Mouse (Mus musculus): Measurements from ENCODE around the gene Akap8.

Gene Akap8

GRCm38 (mm10) chr17:32320597-32321389, at the start of gene Akap8:
Akap8 (minus strand) TSS chr17:32321238.
- DNase-seq (ENCODE audit: low spot score), result peak; percentile 98

GRCm38 (mm10) chr17:32368991-32369578, 48.0 kb upstream of the Akap8 start:
- DNase-seq (ENCODE audit: low spot score), result no peak

GRCm38 (mm10) chr17:32367706-32368105, 46.7 kb upstream of the Akap8 start:
- DNase-seq (ENCODE audit: low spot score), result no peak

DNA sequence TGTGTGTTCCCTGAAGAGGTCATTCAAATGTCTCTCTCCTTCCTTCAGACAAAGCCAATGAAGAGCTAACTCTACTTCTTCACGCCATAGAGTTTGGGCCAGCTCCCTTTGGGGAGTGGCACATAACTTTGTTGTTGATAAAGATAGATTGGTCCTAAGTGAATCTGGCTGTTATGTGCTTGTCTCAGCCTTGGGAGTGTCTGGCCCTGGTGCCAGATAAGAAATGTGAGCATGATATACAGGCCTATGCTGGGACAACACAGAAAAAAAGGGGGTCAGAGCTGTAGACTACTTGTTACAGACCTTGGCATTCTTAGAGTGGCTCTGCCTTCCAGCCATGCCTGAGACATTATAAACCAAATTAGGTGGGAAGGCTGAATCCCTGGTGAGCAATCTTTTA, 44.3 kb upstream of the Akap8 start:
- no peak for DNase-seq (ENCODE audit: low spot score)

- no peak for DNase-seq (ENCODE audit: low spot score)
Observed at GRCm38 (mm10) chr17:32364850-32365249, 43.8 kb upstream of the Akap8 start.

DNA sequence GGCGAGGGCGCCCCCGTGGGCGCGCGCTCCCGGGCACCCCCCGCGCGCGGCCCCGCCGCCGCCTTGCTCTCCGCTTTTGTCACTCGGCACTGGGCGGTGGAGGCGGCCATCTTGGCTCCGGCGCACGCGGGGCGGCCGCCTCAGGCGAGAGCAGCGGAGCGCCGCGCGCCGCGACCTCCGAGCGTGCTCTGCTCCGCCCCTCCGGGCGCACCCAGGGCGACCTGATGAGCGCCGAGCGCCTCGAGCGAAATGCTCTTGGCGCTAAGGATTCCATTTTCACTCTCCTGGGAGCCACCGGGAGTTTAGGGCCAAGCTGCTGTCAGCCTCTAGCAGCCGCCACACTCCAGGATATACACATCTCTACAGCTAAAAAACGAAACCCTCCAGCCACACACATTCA, 43.3 kb upstream of the Akap8 start:
- peak; percentile 89 for DNase-seq (ENCODE audit: low spot score)

DNA sequence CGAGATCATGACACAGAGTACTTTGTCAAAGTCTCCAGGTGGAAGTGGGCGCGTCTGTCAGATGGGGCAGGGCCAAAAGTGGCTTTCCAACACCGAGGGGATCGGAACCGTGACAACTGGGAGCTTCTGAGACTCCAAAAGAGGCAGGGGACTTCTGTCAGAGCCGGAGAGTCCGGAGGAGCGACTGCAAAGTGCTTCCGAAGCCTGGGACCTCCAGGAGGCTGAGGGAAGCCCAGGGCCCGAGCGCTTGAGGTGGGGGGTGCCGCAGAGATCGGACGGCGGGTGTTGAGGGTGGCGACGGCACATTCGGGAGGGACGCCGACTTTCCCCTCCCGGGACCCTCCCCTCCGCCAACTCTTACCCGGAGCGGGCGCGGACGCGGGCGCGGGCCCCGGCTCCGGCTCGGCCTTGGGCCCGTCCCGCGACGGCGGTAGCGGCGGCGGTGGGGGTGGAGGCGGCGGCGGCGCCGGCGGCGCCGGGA, 42.8 kb upstream of the Akap8 start:
- no peak for DNase-seq (ENCODE audit: low spot score)

DNA sequence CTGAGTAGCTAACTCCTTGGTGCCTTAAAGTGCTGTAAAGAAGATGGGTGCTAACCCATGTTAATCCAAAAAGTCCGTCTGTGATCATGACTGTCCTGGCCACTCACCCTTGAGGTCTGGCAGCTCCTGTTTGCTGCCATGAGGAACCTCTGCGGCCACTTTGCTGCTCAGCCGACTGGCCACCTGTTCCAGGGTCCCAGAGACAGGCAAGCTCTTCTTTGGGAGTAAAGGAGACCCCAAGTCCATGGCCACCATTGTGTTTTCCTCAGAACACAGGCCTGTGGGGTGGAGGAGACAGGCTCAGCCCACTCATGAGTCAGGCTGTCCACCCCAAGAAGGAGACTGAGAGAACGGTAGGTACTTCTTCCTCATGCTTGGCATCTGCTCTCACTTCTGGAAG, 41.6 kb upstream of the Akap8 start:
- no peak for DNase-seq (ENCODE audit: low spot score)

GRCm38 (mm10) chr17:32359928-32360327, 38.9 kb upstream of the Akap8 start:
- no peak for DNase-seq (ENCODE audit: low spot score)

DNA sequence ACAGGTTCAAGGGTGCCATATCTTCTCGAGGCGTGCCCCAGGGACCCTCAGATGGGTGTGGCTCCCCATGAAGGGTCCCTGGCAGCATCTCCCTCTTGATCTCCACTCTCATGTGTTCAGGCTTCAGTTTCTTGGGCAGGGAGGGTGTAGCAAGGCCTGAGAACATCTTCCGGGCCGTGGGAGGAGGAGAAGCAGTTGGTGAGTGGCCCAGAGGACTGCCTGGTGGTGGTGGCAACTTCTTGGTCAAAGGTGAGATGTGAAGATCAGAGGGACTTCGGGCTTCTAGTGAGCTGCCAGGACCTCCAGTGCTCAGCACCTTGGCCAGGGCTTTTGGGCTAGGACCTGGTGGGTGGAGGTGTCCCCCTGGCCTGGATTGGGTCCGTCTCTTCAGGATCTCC, 37.9 kb upstream of the Akap8 start:
- DNase-seq (ENCODE audit: low spot score), result no peak

DNA sequence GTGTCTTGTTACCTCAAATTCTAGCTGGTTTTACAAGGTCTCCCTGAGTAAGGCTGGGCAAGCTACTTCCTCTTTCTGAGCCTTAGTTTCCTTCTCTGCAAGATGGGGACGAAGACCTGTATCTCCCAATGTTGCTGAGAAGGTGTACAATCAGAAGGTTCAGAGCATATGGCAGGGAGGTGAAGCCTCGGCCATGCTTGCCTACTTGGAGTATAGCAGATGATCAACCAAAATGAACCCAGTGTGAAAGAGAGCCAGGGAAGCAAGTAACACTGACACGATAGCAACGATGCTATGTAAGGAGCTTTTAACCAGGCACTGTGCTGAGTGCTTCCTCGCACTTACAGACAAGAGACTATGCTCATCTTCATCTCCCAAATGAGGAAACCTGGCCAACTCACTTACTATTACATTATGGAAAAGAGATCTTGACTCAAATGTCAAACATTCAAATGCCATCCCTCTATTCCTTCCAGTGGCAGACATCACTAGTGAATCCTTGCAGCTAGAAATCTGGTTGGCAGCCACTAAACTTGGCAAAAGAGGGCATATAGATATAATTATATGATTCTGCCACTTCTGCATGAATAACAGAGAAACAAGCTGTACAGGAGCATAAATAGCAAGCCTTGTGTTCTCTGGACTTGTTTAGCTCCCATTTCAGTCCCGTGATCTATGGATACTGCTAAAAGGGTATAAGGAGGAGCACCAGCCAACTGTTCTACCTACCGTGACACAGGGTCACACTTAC, 37.3 kb upstream of the Akap8 start:
- no peak for DNase-seq (ENCODE audit: low spot score)

DNA sequence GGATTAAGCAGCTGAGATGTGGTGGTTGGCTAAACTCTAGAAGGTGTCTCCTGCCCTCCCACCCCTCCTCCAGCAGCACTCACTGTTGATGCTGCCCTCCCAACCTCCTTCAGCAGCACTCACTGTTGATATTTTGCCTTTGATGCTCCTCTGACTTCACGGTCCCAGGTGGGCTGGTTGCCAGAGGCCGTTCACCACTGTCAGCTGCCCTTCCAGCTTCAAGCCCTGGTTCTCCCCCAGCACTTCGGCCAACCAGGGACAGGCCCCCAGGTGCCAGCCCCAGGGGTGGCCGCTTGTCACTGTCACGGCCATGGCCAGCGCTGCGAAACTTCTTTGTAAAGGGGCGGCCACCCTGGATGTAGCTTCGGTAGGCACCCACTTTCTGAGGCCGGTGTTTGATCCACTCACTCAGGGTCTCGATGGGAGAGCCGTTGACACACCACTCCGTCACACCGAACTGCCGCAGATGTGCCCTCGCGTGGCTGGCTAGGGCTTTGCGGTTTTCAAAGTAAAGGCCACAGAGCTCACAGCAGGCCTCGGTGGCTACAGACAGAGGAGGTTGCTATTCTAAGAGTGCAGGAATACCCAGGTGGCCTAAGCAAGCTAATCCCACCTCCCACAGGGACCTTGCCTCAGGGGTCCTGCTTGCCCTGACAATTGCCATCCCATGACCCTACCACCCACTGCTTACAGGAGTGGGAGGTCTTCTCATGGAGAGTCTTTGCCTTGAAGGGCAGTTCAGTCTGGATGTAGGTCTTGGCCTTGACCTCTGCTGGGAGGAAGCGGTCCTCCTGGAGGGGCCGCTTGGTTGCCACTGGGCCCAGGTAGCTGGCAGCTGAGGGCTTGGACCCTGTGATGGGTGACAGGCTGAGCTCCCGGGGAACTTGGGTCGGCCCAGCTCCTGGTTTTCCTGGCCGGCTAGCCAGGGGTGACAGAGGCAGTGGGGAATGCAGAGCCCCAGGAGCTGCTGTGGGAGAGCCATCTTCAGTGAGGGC, 36.0 kb upstream of the Akap8 start:
- DNase-seq (ENCODE audit: low spot score), result no peak

GRCm38 (mm10) chr17:32356281-32356680, 35.2 kb upstream of the Akap8 start:
- no peak for DNase-seq (ENCODE audit: low spot score)

DNA sequence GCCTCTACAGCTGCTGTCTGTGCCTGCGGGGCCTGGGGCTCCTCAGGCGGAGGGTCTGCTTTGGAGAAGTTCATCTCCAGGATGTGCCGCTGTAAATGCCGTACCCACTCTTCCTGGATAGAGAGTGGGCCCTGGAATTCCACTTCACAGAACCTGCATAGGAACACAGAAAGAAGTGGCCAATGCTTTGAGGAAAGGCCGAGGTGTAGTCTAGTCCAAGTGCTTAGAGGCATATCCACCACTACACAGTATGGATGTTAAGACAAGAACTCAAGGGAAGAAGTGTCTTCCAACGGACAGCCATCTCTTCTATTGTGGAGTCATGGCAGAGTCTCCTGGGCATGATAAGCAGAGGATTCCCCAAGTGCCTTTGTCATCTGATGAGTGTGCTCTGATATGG, 34.0 kb upstream of the Akap8 start:
- DNase-seq (ENCODE audit: low spot score), result no peak

DNA sequence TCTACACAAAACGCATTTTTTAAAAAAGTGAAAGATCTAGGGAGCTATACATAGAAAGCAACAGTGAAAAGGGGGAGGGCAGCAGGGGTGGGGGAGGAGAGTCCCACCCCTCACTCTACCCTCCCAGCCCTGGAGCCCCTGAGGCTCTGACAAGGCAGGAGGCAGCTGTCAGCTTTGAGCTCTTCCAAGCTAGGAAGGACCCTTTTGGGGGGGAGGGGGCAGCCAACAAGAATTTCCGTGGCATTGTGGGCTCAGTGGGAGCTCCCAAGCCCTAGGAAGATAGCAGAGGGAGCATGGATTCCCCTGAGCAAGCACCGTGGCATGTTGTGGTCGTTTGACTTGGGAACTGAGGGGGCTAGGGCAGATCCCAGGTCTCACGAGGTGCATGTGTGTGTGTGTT, 33.2 kb upstream of the Akap8 start:
- no peak for DNase-seq (ENCODE audit: low spot score)

GRCm38 (mm10) chr17:32353696-32354095, 32.7 kb upstream of the Akap8 start:
- peak; percentile 36 for DNase-seq (ENCODE audit: low spot score)

DNA sequence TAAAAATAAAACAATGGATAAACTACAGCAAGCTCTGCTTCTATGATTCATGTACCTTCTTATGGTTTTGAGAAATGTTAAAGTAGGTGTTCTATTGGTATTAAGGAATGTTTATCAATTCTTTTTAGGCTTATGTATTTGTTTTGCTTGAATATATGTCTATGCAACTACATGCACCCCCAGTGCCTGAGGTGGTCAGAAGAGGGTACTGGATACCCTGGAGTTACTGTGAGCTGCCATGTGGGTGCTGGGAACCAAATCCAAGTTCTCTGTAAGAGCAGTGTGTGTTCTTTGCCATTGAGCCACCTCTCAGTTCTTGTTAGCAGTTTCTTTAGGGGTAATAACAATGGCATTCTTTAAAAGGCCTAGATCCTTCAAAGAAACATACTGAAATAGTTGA, 30.7 kb upstream of the Akap8 start:
- no peak for DNase-seq (ENCODE audit: low spot score)

DNA sequence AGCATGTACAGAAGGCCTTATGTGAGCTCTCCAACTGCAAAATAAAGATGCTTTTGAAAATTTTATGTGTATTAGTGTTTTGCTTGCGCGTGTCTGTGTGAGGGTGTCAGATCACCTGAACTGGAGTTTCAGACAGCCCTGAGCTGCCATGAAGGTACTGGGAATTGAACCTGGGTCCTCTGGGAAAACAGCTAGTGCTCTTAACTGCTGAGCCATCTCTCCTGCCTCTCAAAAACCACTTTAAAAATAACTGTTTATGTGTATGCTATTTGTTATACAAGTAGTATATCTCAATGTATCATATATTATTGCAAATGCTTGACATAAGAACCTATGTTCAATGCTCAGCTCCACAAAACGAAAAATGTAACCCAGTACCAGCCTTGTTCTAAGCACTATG, 30.2 kb upstream of the Akap8 start:
- DNase-seq (ENCODE audit: low spot score), result no peak

DNA sequence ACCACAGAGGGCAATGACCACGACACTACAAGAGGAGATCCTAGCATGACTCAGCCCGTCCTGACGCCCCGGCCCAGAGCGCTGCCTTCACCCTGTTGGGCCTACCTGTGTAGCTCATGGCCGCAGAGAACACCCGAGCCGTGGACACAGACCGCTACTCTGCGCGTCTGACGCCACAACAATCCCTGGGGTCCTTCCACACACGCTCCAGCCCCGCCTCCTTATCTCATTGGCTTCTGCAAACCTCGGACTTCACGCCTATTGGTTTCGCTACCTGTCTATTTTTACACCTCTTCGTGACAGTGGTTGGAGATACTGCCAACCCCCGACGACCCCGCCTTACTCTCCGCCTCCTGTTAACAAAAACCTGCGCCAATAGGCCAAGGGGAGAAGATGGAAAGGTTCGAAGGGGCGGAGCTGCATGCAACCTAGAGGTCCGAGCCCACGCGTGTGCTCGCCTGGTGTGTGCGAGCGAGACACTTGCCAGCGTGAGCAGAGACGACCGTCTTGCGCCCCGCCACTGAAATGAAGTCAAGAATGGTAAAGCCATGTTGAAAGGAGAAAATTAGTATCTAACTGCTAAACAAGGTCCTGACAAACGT, 29.4 kb upstream of the Akap8 start, which contains the start of gene Akap8l:
TSS of gene Akap8l (minus strand) at position 226 of the 602 bp plus-strand sequence.
- peak; percentile 97 for DNase-seq (ENCODE audit: low spot score)

DNA sequence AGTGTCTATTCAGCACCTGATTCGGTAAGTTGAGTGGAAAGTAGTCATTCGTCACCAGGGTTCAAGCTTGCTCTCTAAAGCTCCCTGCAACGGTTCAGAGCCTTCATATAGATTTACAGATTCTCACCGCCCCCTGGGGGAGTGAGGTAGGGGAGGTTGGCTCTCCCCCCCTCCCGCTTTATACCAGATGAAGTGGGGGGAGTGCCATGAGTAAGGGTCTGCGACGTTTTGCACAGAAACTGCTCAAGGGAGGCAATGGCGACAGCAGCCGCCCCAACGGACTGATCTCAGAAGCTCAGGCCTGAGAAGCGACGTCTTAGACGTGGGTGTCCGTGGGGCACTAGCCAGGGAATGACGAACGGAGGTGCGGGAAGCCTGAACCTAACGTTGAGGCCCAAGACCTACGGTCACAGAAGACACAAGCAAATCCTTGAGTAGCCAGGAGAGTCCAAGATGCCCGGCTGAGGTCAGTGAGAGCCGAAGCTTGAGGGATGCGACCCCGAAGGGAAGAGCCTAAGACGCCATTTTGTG, 28.9 kb upstream of the Akap8 start:
- no peak for DNase-seq (ENCODE audit: low spot score)
